Mouse (Mus musculus): ENCODE results near the gene Ralb.

Ralb gene

DNA sequence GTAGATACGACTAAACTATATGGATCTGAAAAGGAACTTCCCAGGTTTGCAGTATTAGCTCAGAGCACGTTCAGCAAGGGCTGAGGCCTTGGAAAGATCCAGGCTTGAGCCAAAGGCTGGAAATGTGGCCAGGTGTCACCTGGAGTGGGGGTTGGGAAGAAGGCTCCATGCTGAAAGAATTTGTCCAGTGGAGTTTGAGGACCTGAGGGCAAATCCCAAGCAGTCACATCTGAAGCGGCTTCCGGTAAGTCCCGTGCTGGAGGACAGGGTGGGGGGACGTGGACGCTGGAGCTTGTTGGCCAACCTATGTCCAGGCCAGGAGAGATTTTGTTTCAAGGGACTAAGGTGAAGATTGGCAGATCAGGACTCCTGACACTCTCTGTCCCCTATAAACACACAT, 19.2 kb upstream of the Ralb start:
- DNase-seq (ENCODE audit: low read depth), result no peak

- no peak for DNase-seq (ENCODE audit: low read depth)
Observed at GRCm38 (mm10) chr1:119523369-119523768, 18.8 kb upstream of the Ralb start.

- DNase-seq (ENCODE audit: low read depth), result no peak
Observed at GRCm38 (mm10) chr1:119522726-119523125, 18.1 kb upstream of the Ralb start.

DNA sequence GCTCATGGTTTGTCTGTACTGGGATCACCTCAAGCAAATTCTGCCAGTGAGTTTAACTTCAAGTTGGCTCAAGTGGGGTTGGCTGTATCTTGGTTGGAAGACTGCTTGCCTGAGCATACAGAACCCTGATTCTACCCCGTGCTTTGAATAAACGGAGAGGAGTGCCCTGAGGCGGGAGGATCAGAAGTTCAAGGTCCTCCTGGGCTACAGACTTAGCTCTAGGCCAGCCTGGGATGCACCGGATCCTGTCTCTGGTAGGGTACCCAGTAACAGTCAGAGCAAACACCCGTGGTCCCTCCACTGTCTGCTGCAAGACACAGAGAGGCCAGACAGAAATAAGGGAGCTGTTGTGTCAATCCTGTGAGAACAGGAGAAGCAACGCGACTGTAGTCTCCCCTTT, 17.1 kb upstream of the Ralb start:
- DNase-seq (ENCODE audit: low read depth), result no peak

DNA sequence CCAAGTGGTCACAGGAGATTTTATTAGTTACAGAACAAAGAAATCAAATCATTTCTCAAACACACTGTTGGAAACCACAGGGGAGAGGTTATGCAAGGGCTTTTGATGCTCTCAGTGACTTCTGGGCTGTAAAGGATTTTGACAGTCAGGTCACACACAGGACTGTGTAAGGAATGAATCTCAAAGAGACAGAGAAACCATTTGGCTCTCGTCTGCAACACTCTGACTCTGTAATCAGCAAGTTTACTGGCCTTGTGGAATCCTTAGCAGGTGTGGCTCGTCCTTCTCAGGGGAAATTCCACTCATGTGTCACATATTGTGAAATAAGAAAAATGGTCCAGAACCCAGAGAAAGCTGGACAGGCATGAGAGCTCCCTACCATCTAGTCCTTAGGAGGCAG, 16.4 kb upstream of the Ralb start:
- no peak for DNase-seq (ENCODE audit: low read depth)

DNA sequence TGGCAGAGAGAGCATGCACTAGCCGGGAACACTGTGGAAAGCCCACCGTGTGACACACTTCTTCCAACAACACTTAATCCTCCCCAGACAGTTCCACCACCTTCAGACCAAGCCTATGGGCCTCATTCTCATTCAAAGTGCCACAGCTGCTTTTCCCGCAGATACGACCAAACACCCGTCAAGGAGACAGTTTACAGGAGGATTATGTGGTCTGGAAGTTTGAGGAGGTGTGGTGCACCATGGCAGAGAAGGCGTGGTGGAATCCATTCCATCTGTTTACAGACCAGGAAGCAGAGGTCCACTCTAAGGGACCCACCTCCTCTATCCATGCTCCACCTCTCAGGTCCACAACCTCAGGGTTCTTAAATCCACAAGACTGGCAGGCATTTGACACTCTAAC, 14.7 kb upstream of the Ralb start:
- DNase-seq (ENCODE audit: low read depth), result no peak

DNA sequence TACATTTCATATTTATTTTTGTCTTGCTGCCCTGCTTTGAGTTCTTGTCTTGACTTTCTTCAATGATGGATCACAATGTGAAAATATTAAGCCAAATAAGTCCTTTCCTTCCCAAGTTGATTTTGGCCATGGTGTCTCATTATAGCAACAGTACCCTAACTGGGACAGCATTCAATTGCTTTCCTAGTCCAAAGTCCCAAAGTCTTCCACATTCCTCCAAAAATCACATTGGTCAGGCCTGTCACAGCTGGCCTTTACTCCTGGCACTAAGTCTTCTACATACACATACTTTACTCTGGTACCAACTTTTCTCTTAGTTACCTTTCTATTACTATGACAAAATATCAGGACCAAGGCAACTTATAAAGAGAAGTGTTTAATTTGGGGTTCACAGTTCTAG, 14.2 kb upstream of the Ralb start:
- DNase-seq (ENCODE audit: low read depth), result no peak

DNA sequence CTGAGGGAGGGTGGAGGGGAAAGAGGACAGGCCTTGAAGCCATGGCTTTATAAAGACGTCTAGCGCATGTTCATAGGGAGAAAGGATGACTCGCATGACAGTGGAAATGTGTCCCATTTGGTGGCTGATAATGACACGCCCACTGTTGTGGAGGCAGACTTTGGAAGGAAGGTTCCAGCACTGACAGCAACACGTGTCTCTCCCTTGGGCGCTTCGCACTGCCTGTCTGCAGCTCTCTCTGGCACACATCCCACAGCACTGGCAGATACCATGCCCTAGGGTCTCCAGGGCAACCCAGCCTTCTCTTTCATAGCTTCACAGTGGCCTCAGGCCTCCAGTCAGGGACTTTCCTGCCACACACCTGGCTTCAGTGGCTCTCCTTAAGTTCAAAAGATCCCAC, 13.5 kb upstream of the Ralb start:
- DNase-seq (ENCODE audit: low read depth), result no peak

DNA sequence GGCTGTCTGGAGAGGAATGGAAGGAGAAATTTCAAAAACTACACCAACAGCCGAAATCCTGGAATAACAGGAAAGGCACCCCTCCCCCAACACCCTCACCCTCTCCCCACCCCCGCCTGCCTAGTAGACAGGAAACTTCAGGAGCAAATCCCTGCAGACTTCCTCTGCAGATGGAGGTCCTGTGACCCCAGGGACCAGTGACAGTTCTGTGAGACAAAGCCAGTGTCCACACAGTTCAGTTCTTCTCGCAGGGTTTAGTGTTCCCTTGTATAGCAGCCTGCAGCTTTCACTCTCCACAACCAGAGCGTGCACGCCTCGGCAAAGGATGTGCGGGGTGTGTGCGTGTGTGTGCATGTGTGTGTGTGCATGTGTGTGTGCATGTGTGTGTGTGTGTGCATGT, 6.3 kb upstream of the Ralb start:
- no peak for DNase-seq (ENCODE audit: low read depth)

GRCm38 (mm10) chr1:119510409-119510808, 5.8 kb upstream of the Ralb start:
- no peak for DNase-seq (ENCODE audit: low read depth)

DNA sequence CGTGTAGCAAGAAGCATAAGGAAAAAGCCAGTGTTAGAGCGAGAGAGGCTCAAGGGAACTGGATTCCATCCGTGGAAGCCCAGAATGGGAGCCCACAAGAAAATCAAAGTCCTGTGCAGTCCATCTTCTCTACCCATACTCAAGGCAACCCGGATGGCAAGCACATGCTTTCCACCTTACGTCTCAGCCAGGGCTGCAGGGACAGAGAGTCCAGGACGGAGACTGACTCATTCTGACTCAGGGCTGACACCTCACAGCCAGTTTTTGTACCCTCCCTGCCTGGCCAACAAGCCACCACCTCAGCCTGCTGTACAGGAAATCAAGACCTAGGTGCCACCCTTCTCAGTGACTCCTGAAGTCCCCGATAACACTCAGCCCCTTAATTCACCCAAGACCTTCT, 4.9 kb upstream of the Ralb start:
- DNase-seq (ENCODE audit: low read depth), result peak; percentile 36

- DNase-seq (ENCODE audit: low read depth), result peak; percentile 48
Observed at GRCm38 (mm10) chr1:119508548-119508947, 4.0 kb upstream of the Ralb start.

- DNase-seq (ENCODE audit: low read depth), result no peak
Observed at GRCm38 (mm10) chr1:119505951-119506350, 1.4 kb upstream of the Ralb start.

- no peak for DNase-seq (ENCODE audit: low read depth)
Observed at GRCm38 (mm10) chr1:119503808-119504207, 786 bp downstream of the Ralb start.

- DNase-seq (ENCODE audit: low read depth), result no peak
Observed at GRCm38 (mm10) chr1:119503181-119503580, 1.4 kb downstream of the Ralb start.

- no peak for DNase-seq (ENCODE audit: low read depth)
Observed at GRCm38 (mm10) chr1:119502729-119503128, 1.9 kb downstream of the Ralb start.

- no peak for DNase-seq (ENCODE audit: low read depth)
Observed at GRCm38 (mm10) chr1:119501881-119502280, 2.7 kb downstream of the Ralb start.

GRCm38 (mm10) chr1:119499456-119499855, 5.1 kb downstream of the Ralb start:
- DNase-seq (ENCODE audit: low read depth), result no peak

DNA sequence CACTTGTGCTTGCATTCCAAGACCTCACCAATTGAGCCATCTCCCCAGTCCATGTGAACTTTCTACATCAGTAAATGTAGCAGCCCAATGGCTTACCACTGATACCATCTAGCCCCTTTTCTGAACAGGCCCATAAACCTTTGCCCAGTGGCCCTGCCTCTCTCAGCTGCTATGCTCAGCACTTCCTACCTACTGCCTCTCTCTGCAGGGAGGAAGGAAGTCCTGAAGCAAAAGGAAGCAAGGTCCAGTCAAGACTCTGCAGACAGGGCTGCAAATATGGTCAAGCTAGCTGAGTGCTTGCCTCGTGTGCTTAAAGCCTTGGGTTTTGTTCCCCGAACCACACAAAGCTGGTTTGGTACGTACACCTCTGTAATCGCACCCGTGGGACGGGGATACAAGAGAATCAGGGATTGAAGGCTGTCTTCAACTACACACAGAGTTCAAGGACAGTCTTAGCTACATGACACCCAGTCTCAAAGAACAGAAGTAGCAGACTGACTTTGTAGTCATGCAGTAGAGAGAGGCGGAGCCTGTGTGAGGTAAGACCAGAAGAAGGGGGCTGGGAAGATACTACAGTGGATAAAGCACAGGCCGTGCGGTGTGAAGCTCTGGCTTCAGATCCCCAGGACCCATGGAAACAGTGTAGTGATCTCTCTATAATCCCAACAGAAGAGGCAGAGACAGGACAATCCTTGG, 5.9 kb downstream of the Ralb start:
- DNase-seq (ENCODE audit: low read depth), result no peak

GRCm38 (mm10) chr1:119497346-119498004, 7.1 kb downstream of the Ralb start:
- no peak for DNase-seq (ENCODE audit: low read depth)

GRCm38 (mm10) chr1:119495396-119495775, 9.2 kb downstream of the Ralb start:
- DNase-seq (ENCODE audit: low read depth), result no peak

GRCm38 (mm10) chr1:119494712-119495395, 9.7 kb downstream of the Ralb start:
- DNase-seq (ENCODE audit: low read depth), result no peak

DNA sequence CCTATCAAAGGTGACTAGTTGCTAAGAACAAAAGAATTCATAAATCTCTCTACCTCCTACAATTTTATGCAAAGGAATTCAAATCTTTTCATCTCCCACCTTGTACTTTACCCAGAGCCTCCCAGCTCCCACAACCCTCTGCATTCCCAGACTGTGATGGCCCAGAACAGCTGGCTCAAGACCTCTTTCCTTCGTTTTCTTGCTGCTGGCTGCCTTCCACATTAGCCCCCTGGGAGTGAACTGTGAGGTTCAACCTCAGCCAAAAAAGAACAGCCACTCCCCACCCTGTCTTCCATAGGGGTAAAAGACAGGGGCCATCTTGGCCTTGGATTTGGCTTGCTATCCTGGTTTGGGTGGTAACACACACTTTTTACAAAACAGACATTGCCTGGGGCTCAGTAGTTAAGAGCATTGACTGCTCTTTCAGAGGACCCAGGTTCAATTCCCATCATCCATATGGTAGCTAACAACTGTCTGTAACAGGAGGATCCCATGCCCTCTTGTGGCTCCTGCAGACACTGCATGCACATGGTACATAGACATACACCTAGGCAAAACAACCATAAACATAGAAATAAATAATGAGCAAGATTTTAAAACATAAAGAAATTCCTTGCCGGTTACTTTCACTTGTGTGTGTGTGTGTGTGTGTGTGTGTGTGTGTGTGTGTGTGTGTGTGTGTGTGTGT, 10.4 kb downstream of the Ralb start:
- DNase-seq (ENCODE audit: low read depth), result no peak

Measured in fibroblast of lung, adult 2 months (primary cell).